Mouse (Mus musculus) midbrain, embryonic 12.5 days (tissue): ENCODE results near the gene Dnah7c. TPM values are rescaled to one million over a fixed set of nuclear protein-coding genes. Genes with fewer than 3 reads are reported as not detected.
A peak's percentile ranks its signal among the peaks of the same experiment; 100 is the strongest.
"Not testable (repeated sequence)": the region's sequence is repeated elsewhere in the genome, so short reads cannot be mapped to it uniquely, and the experiment has no call there.

ENCODE experiments used
- ATAC-seq: fragments of 200-750 bp; cut with Nextera tagmentation; 2 replicates; pipeline ENCODE4 v1.8.0; 2017; ENCODE audit warnings: low read depth, moderate TSS enrichment, moderate library complexity; ENCODE audit not compliant: low FRiP score
- H3K27ac ChIP-seq: fragments of 300-500 bp; sonication (generic); replicated peaks from 2 replicates; pipeline ENCODE4 v1.5.1; 2016; ENCODE audit warnings: mild to moderate bottlenecking
- H3K27me3 ChIP-seq: fragments of 300-500 bp; sonication (generic); 2 replicates; pipeline ENCODE4 v1.6.1; 2016; ENCODE audit warnings: mild to moderate bottlenecking
- H3K36me3 ChIP-seq: fragments of 300-500 bp; sonication (generic); 2 replicates; pipeline ENCODE4 v1.6.1; 2016
- H3K4me1 ChIP-seq: fragments of 300-500 bp; sonication (generic); 2 replicates; pipeline ENCODE4 v1.6.1; 2016
- H3K4me2 ChIP-seq: fragments of 300-500 bp; sonication (generic); replicated peaks from 2 replicates; pipeline ENCODE4 v1.6.1; 2016; ENCODE audit warnings: mild to moderate bottlenecking, moderate library complexity
- H3K4me3 ChIP-seq: fragments of 300-500 bp; sonication (generic); 2 replicates; pipeline ENCODE4 v1.5.1; 2016; ENCODE audit warnings: mild to moderate bottlenecking
- H3K9ac ChIP-seq: fragments of 300-500 bp; sonication (generic); replicated peaks from 2 replicates; pipeline ENCODE4 v1.6.1; 2016; ENCODE audit warnings: mild to moderate bottlenecking, moderate library complexity
- H3K9me3 ChIP-seq: fragments of 300-500 bp; sonication (generic); 2 replicates; pipeline ENCODE4 v1.6.1; 2016; ENCODE audit warnings: mild to moderate bottlenecking
- WGBS: fragments of 180-500 bp; shearing (Covaris S2); methylation state at CpG from one replicate; pipeline ENCODE4 v1.1.7; 2016; 5-methylcytosine and 5-hydroxymethylcytosine counted together
- polyA plus RNA-seq: library from polyadenylated mRNA; unstranded; fragments of >200 nt; fragmentation: Nextera tagmentation; extraction: Ambion mirVana; gene quantifications from 2 replicates; pipeline ENCODE4 v1.2.1, GENCODE M21; 2016

Gene Dnah7c
- polyA plus RNA-seq, 1 experiment from 2014 or later = 0.37 TPM

- not testable (repeated sequence) for H3K4me3 ChIP-seq, H3K9ac ChIP-seq, H3K9me3 ChIP-seq, ATAC-seq, H3K4me1 ChIP-seq, H3K27ac ChIP-seq, H3K27me3 ChIP-seq, H3K4me2 ChIP-seq, H3K36me3 ChIP-seq
- WGBS = 90% methylated on average over 3 of the region's 3 CpGs
Measured at GRCm38 (mm10) chr1:46764600-46764999, 339.2 kb downstream of the Dnah7c start.

- H3K36me3 ChIP-seq, H3K4me2 ChIP-seq, H3K27me3 ChIP-seq, H3K4me1 ChIP-seq, H3K9ac ChIP-seq, H3K4me3 ChIP-seq, H3K9me3 ChIP-seq, H3K27ac ChIP-seq: not testable (repeated sequence)
- peak; percentile 4; the same call in 1 of the 2 replicates for ATAC-seq
Measured at GRCm38 (mm10) chr1:46769318-46769717, 343.9 kb downstream of the Dnah7c start.

GRCm38 (mm10) chr1:46770077-46770695, 344.8 kb downstream of the Dnah7c start:
- 87% methylated on average over 7 of the region's 7 CpGs for WGBS
- not testable (repeated sequence) for H3K4me1 ChIP-seq, H3K27ac ChIP-seq, ATAC-seq, H3K9ac ChIP-seq, H3K4me3 ChIP-seq, H3K9me3 ChIP-seq, H3K4me2 ChIP-seq, H3K36me3 ChIP-seq, H3K27me3 ChIP-seq

- not testable (repeated sequence) for H3K27ac ChIP-seq, H3K4me1 ChIP-seq, H3K9me3 ChIP-seq, H3K9ac ChIP-seq, H3K4me2 ChIP-seq, ATAC-seq, H3K4me3 ChIP-seq, H3K27me3 ChIP-seq, H3K36me3 ChIP-seq
- WGBS = 87% methylated on average over 4 of the region's 4 CpGs
Measured at GRCm38 (mm10) chr1:46782227-46782626, 356.8 kb downstream of the Dnah7c start.

GRCm38 (mm10) chr1:46805074-46805473, 379.7 kb downstream of the Dnah7c start:
- Histone ChIP-seq H3K27ac (no peak overlapping the region), H3K27me3 (no peaks in the 10 kb centered on the region), H3K9ac (no peak overlapping the region), H3K4me2 (no peak overlapping the region), H3K9me3 (no peaks in the 10 kb centered on the region), H3K4me1 (no peaks in the 10 kb centered on the region), H3K4me3 (no peak overlapping the region), H3K36me3 (peaks cover 7% of the 10 kb centered on the region; the same call in 1 of the 2 replicates)
- WGBS = 95% methylated on average over 1 of the region's 1 CpGs
- ATAC-seq = no peak

GRCm38 (mm10) chr1:46808630-46809029, 383.2 kb downstream of the Dnah7c start:
- peaks cover 19% of the 10 kb centered on the region; the same call in 1 of the 2 replicates for H3K36me3 ChIP-seq
- not testable (repeated sequence) for H3K9ac ChIP-seq, H3K27ac ChIP-seq, H3K4me1 ChIP-seq, H3K4me3 ChIP-seq, H3K4me2 ChIP-seq, H3K9me3 ChIP-seq, H3K27me3 ChIP-seq, ATAC-seq
- 96% methylated on average over 4 of the region's 4 CpGs for WGBS

GRCm38 (mm10) chr1:46817934-46818333, 392.5 kb downstream of the Dnah7c start:
- Histone ChIP-seq H3K4me3 (no peak overlapping the region), H3K4me1 (no peaks in the 10 kb centered on the region), H3K27ac (no peak overlapping the region), H3K9me3 (no peaks in the 10 kb centered on the region), H3K36me3 (peaks cover 45% of the 10 kb centered on the region), H3K9ac (no peak overlapping the region), H3K4me2 (no peak overlapping the region), H3K27me3 (no peaks in the 10 kb centered on the region)
- no peak for ATAC-seq
- WGBS = 93% methylated on average over 5 of the region's 5 CpGs

- Histone ChIP-seq H3K9ac (no peak overlapping the region), H3K9me3 (no peaks in the 10 kb centered on the region), H3K27me3 (no peaks in the 10 kb centered on the region), H3K4me3 (no peak overlapping the region), H3K36me3 (peaks cover 52% of the 10 kb centered on the region), H3K27ac (no peak overlapping the region), H3K4me1 (no peaks in the 10 kb centered on the region), H3K4me2 (no peak overlapping the region)
- 90% methylated on average over 4 of the region's 4 CpGs for WGBS
- no peak for ATAC-seq
Measured at GRCm38 (mm10) chr1:46822256-46822972, 397.0 kb downstream of the Dnah7c start.

GRCm38 (mm10) chr1:46830066-46830843, 404.9 kb downstream of the Dnah7c start:
- Histone ChIP-seq H3K27ac (no peak overlapping the region), H3K36me3 (peaks cover 19% of the 10 kb centered on the region), H3K27me3 (no peaks in the 10 kb centered on the region), H3K9ac (no peak overlapping the region), H3K4me3 (no peak overlapping the region), H3K4me2 (no peak overlapping the region), H3K4me1 (0 out of 2 replicates have a peak, but pooled peaks cover 3% of the 10 kb centered on the region), H3K9me3 (no peaks in the 10 kb centered on the region)
- WGBS = 62% methylated on average over 2 of the region's 2 CpGs
- ATAC-seq = peak; percentile 54; the same call in 1 of the 2 replicates

GRCm38 (mm10) chr1:46831927-46832326, 406.5 kb downstream of the Dnah7c start:
- H3K9ac ChIP-seq = no peak overlapping the region
- 0 out of 2 replicates have a peak, but pooled peaks cover 3% of the 10 kb centered on the region for H3K4me1 ChIP-seq
- H3K36me3 ChIP-seq = peaks cover 26% of the 10 kb centered on the region
- no peaks in the 10 kb centered on the region for H3K27me3 ChIP-seq
- no peaks in the 10 kb centered on the region for H3K9me3 ChIP-seq
- 92% methylated on average over 5 of the region's 5 CpGs for WGBS
- H3K4me2 ChIP-seq = no peak overlapping the region
- ATAC-seq = no peak
- no peak overlapping the region for H3K4me3 ChIP-seq
- H3K27ac ChIP-seq = no peak overlapping the region

GRCm38 (mm10) chr1:46843406-46843805, 418.0 kb downstream of the Dnah7c start:
- no peak overlapping the region for H3K27ac ChIP-seq
- no peak overlapping the region for H3K4me3 ChIP-seq
- ATAC-seq = no peak
- no peaks in the 10 kb centered on the region for H3K36me3 ChIP-seq
- 75% methylated on average over 4 of the region's 4 CpGs for WGBS
- H3K9me3 ChIP-seq = no peaks in the 10 kb centered on the region
- no peak overlapping the region for H3K4me2 ChIP-seq
- no peaks in the 10 kb centered on the region for H3K27me3 ChIP-seq
- no peak overlapping the region for H3K9ac ChIP-seq
- H3K4me1 ChIP-seq = peaks cover 7% of the 10 kb centered on the region; the same call in 1 of the 2 replicates

GRCm38 (mm10) chr1:46844281-46844680, 418.9 kb downstream of the Dnah7c start:
- 86% methylated on average over 2 of the region's 2 CpGs for WGBS

More at GRCm38 (mm10) chr1:46844281-46844680, 418.9 kb downstream of the Dnah7c start:
- H3K27ac ChIP-seq = no peak overlapping the region
- H3K27me3 ChIP-seq = no peaks in the 10 kb centered on the region
- no peak overlapping the region for H3K4me3 ChIP-seq
- H3K4me2 ChIP-seq = no peak overlapping the region
- no peak overlapping the region for H3K9ac ChIP-seq
- peaks cover 7% of the 10 kb centered on the region; the same call in 1 of the 2 replicates for H3K4me1 ChIP-seq
- H3K36me3 ChIP-seq = no peaks in the 10 kb centered on the region
- no peak for ATAC-seq
- no peaks in the 10 kb centered on the region for H3K9me3 ChIP-seq
